Mouse (Mus musculus) bone marrow macrophage, adult 2 months (primary cell): Measurements from ENCODE around the gene Prg4.

Source experiments
- CTCF ChIP-seq: IDR thresholded peaks from 2 replicates; pipeline ENCODE4 v1.5.1; 2012; ENCODE audit warnings: low read depth, mild to moderate bottlenecking, low read length, moderate library complexity
- POLR2A ChIP-seq: IDR thresholded peaks from 2 replicates; pipeline ENCODE4 v1.6.1; 2012; ENCODE audit warnings: mild to moderate bottlenecking, low read depth, low read length, borderline replicate concordance

GRCm38 (mm10) chr1:150441731-150442130, 24.2 kb downstream of the Prg4 start:
- no peak for TF ChIP-seq POLR2A
- no peak for TF ChIP-seq CTCF
